Mouse (Mus musculus) lung, postnatal 4 days (tissue): ENCODE results near the gene Uck2.
A peak's percentile ranks its signal among the peaks of the same experiment; 100 is the strongest.

Experiments
- DNase-seq, 2 experiments: peaks; one replicate each; pipeline ENCODE4 v3.0.0; 2021

Uck2 gene

DNA sequence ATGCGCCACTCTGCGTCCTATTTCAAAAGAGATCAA lies at the start of gene Uck2:
Gene Uck2 (minus strand): TSS at position 1 of the 36 bp plus-strand sequence.
- DNase-seq: no peak

DNA sequence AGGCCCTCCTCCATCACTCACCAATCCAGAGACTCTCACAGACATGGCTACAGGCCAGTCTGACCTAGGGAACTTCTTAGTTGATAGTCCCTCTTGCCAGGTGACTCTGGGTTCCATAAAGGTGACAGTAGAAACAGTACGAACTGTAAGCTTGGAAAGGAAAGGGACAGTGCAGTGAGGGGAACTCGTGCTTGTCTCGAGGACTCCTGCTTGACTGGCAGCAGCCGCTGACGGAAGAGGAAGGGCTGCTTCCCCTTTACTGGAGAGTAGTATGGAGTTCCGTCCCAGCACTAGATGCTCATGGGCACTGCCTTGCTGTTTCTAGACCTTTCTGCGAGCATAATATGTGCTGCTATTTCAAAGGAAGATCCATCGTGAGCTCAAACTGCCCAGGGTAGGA lies 46.0 kb upstream of the Uck2 start:
- DNase-seq: no peak

- no peak for DNase-seq
These were observed 43.7 kb upstream of the Uck2 start for GRCm38 (mm10) chr1:167328776-167329175.

GRCm38 (mm10) chr1:167321691-167322090 lies 36.6 kb upstream of the Uck2 start:
- no peak for DNase-seq

DNA sequence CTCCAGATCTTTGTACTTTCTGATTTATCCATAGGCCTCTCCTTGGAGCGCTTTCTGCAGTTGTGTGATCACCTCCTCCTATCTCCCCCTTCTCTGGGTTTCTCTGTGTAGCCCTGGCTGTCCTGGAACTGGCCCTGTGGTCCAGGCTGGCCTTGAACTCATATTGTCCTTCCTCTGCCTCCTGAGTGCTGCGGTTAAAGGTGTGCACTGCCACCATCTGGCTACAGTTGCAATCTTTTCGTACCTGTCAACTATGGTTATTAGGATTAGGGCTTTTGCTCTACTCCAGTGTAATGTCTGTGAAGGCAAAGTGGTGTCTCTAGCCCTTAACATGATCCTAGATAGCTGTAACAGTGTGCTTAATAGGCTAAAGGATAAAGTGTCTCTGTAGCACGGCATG lies 28.1 kb upstream of the Uck2 start:
- no peak for DNase-seq

DNA sequence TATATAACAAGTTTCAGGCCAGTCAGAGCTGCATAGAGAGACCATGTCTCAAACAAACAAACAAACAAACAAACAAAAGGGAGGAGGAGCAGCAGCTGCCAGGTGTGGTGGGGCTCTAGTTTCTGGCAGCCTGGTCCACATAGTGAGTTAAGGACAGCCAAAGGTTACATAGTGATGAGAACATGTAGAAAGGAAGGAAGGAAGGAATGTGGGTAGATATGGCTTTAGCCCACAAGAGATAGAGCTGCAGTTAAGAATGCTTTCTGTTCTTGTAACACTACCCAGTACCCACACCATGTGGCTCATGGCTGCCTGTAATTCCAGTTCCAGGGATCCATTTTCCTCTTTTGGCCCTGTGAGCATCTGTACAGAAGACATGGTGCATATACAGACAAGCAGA lies 27.2 kb upstream of the Uck2 start:
- no peak for DNase-seq

DNA sequence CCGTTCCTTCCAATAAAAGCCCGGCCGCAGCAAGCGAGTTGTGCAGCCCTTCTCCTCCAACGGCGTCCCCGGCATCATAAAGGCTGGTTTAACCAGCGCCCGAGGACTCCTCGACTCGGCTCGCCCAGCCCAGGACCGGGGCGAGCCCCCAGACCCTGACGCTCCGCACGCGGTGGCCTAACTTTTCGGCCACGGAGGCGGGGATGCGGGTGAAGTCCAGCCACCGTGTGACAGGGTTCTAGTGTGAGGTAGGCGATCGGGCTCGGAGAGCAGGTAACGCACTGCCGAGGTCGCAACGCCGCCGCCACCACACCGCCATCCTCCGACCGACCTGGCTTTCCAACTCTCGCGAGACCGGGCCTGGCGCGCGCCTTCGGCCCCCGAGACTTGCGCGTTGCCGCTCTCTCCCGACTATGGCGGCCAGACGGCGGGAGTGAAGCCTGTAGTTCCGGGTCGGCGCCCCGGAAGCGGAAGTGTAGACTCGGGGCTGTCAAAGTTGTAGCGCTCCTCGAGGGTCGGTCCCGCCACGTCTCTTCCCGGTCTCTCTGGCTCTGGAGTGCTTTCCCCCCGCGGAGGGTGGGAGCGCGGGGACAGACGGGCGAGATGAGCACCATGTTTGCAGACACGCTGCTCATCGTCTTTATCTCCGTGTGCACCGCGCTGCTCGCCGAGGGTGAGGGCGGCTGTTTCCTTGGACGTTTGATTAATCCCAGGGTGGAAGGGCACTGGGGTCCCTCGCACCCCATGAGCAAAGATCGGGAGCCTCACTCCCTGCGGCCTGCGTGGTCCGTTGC lies 23.3 kb upstream of the Uck2 start, which contains the start of gene Tmco1:
Gene Tmco1 (plus strand): TSS at position 118 of the 794 bp plus-strand sequence.
- DNase-seq: peak; percentile 98 to 99

DNA sequence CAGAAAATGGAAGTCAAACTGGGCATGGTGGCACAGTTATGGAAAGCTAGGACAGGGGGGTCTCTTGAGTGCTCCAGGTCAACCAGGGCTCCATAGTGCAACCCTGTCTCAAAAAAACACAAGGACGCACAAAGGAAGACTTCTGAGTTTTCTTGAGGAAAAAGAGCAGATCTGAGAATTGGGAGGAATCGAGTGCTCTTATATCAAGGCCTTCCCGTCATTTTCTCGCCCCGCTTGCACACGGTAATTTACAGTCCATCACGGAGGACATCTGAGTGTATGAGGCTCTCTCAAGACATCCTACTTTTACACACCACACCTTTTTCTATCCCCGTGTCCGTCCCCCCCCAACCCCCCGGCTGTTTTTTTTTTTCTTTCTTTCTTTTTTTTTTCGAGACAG lies 22.6 kb upstream of the Uck2 start:
- no peak for DNase-seq

DNA sequence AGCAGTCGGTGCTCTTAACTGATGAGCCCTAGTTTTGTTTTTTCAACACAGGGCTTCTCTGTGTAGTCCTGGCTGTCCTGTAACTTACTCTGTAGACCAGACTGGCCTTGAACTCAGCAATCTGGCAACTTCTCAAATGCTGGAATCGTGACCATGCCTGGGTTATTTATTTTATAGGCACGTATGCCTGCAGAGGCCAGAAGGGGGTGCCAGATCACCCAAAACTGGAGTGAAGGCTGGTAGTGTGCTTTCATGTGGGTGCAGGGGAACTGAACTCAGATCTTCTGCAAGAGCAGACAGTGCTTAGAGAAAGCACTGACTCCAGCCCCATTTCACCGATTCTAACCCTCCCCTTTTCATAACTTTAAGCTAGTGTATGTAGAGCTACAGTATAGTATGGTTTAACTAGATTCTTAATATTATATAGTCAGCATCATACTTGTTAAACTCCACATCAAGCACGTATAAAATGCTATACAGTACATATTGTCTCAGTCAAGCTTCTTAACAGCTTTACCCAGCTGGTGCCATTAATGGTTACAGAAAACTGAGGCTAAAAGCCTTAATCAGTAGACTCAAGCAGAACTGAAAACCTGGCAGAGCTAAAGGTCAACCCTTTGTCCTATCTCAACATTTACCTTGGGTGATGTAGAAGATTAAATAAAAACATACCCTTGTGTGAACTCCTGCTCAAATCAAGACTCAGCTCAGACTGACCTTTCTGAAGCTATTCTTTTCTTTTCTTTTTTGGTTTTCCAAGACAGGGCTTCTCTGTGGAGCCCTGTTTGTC lies 21.5 kb upstream of the Uck2 start:
- peak; percentile 37 to 66 for DNase-seq

GRCm38 (mm10) chr1:167305501-167306137 lies 20.5 kb upstream of the Uck2 start:
- DNase-seq: no peak

GRCm38 (mm10) chr1:167300122-167300521 lies 15.0 kb upstream of the Uck2 start:
- DNase-seq: no peak

GRCm38 (mm10) chr1:167295679-167296402 lies 10.7 kb upstream of the Uck2 start:
- DNase-seq: no peak

DNA sequence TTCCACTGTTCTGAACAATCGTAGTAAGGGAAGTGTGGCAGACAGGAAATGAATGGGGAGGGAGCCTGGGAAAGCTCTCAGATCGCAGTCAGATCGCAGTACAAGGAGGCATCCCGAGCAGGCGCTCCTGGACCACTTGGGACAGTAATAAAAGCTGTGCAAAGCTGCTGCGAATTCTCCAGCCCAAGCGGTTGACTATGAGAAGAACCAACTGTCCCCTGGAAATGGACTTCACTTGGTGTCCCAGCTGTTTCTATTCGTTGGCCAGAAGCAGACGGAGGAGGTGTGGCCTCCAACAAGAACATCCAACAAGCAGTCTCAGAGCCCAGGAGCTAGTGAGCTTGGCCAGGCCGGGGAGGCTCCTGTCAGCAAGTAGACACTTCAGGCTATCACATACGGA lies 7.3 kb upstream of the Uck2 start:
- DNase-seq: peak; percentile 68 to 88

- DNase-seq: no peak
These were observed 6.5 kb upstream of the Uck2 start for GRCm38 (mm10) chr1:167291610-167292009.

GRCm38 (mm10) chr1:167290263-167290592 lies 5.1 kb upstream of the Uck2 start:
- no peak for DNase-seq

DNA sequence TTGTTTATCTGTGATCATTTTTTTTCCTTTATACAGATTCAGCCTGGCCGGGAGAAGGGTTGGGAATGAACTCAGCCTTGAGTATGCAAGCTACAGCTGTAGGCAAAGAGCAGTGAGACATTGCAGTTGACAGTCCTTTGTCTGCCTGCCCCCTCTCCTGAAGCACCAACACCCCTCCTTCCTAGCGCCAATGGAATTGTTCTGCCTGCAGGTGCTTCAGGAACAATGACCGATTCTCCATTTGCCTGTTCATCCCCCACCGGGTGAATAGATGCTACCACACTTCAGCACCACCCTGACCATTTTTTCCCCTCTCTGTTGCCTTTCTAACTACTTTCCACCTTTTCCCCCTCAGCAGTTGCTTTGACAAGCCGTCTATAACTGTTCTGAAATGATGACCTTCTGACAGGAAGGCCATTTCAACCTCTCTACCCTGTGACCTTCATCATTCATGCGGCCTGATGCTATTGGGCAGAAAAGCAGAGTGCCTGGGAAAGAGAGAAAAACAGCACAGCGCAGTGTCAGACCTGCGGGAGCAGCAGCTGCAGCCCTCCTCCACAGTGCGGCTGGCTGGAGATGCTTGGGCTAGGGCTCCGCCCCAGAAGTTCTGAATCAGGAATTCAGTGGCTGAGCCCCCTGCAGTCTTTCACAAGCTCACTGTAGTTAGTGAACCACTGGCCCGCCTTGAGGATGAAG lies 4.6 kb upstream of the Uck2 start:
- no peak for DNase-seq

GRCm38 (mm10) chr1:167288665-167289538 lies 3.8 kb upstream of the Uck2 start:
- DNase-seq: no peak

DNA sequence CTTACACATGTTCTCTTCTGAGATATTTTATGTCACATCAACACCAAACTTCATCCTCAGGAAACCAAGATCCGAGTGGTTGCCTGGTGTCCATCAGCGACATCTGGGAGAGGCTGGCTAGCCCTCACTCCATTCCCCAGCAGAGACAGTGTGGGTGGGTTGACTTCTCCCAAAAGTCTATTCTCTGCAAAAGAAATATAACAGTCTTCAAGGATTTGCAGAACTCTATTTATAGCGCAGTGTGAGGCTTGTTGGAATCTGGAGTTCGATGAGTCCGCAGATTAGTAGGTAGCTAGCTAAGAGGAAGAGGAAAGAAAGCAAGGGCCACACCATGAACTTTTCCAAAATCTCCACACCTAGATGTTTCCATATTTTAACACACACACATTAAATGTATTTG lies 2.0 kb upstream of the Uck2 start:
- no peak for DNase-seq

GRCm38 (mm10) chr1:167285356-167285755 lies 236 bp upstream of the Uck2 start:
- DNase-seq: no peak

GRCm38 (mm10) chr1:167284837-167285319 lies 242 bp downstream of the Uck2 start:
- DNase-seq: peak; percentile 88 to 94

DNA sequence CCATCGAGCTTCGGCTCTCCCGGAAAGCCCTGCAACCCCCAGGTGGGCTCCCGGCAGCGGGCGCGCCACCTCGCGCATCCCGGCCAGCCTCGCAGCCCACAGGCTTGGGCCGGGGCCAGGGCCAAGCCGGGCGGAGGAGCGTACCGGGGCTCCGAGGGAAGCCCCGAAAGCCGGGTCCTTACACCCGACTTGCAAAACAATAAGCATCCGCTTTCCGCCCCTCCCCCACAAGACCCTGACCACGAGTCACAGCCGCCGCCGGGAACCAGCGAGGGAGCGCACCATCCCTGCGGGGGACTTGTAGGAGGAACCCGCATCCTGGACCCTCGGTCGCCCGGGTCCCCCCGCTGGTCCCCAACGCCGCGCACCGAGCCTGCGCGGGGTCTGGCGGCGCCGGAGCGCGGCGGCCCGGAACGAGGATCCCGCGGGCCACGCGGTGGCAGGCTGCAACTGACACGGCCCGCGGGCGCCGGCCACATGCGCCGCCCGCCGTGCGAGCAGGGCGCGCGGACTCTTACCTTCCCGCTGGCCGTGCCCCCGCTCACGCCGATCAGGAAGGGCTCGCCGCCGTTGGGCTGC lies 773 bp downstream of the Uck2 start:
- DNase-seq: peak; percentile 73 to 74
